Mouse (Mus musculus) myocyte (in vitro differentiated cells): ENCODE measurements around the gene Btg1.

Experiments used
- MAX ChIP-seq: IDR thresholded peaks from one replicate; pipeline ENCODE4 v1.6.1; 2011; ENCODE audit warnings: low read depth, mild to moderate bottlenecking, control low read depth
- MYOD1 ChIP-seq, 3 experiments: IDR thresholded peaks; one replicate each; pipeline ENCODE4 v1.6.1; 2011; ENCODE audit warnings: control low read depth in 2 of 3, low read depth in 2 of 3, mild to moderate bottlenecking in 2 of 3, moderate library complexity in 1 of 3; ENCODE audit not compliant: insufficient read length in 2 of 3, control insufficient read depth in 1 of 3
- POLR2A ChIP-seq: IDR thresholded peaks from one replicate; pipeline ENCODE4 v1.6.1; 2011; ENCODE audit warnings: low read depth, mild to moderate bottlenecking, control low read depth, moderate library complexity; ENCODE audit not compliant: insufficient read length
- POLR2AphosphoS2 ChIP-seq: IDR thresholded peaks from one replicate; pipeline ENCODE4 v1.6.1; 2011; ENCODE audit warnings: low read depth, control low read depth; ENCODE audit not compliant: insufficient read length
- SRF ChIP-seq: IDR thresholded peaks from one replicate; pipeline ENCODE4 v1.6.1; 2011; ENCODE audit warnings: low read depth; ENCODE audit not compliant: control insufficient read depth, insufficient read length
- TCF12 ChIP-seq: IDR thresholded peaks from one replicate; pipeline ENCODE4 v1.6.1; 2011; ENCODE audit warnings: mild to moderate bottlenecking, control low read depth; ENCODE audit not compliant: poor library complexity, insufficient read depth, severe bottlenecking

- TF ChIP-seq POLR2A = no peak
- no peak for TF ChIP-seq SRF
- no peak for TF ChIP-seq TCF12
- no peak for TF ChIP-seq MAX
- peak in 1 of 3 experiments; percentile 13 for TF ChIP-seq MYOD1 (IDR thresholded peaks at IDR 0.05; ENCODE audit: control insufficient read depth in 1 of 3, insufficient read length in 2 of 3, low read depth in 2 of 3)
- no peak for TF ChIP-seq POLR2AphosphoS2
These were observed 25.9 kb downstream of the Btg1 start for GRCm38 (mm10) chr10:96642751-96643150.
